Mouse (Mus musculus) neural tube, embryonic 10.5 days (tissue): ENCODE measurements around the gene 2310022B05Rik.

Experiments used
- DNase-seq: peaks from one replicate; pipeline ENCODE4 v3.0.0-alpha.2; 2017; ENCODE audit warnings: low spot score; ENCODE audit errors: extremely low spot score

2310022B05Rik gene

GRCm38 (mm10) chr8:124608239-124608971 lies 54.8 kb downstream of the 2310022B05Rik start:
- no peak for DNase-seq

- no peak for DNase-seq
Observed at GRCm38 (mm10) chr8:124604066-124604465, 59.1 kb downstream of the 2310022B05Rik start.

- no peak for DNase-seq
Observed at GRCm38 (mm10) chr8:124589393-124589792, 73.8 kb downstream of the 2310022B05Rik start.

GRCm38 (mm10) chr8:124586556-124586955 lies 76.6 kb downstream of the 2310022B05Rik start:
- DNase-seq: no peak
